Mouse (Mus musculus) brain, adult 2 months (tissue): Measurements from ENCODE around the gene Nedd8.
A peak's percentile ranks its signal among the peaks of the same experiment; 100 is the strongest.

Experiments used
- DNase-seq: peaks from one replicate; pipeline ENCODE4 v3.0.0; 2011; ENCODE audit warnings: low read depth, low spot score

Nedd8 gene

DNA sequence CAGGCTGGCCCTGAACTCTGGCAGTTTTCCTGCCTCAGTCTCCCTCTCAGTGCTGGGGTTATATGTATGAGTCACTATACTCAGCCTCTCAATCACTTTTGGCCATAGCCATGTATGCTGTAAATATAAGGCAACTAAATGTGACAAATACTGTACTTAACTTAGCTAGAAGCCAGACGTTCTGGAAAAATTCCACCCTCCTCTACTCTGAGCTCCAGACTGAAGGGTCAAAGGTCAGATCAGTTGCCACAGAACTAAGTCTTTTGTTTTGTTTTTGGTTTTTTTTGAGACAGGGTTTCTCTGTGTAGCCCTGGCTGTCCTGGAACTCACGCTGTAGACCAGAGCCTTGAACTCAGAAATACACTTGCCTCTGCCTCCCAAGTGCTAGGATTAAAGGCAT, 56.0 kb downstream of the Nedd8 start:
- DNase-seq = no peak

DNA sequence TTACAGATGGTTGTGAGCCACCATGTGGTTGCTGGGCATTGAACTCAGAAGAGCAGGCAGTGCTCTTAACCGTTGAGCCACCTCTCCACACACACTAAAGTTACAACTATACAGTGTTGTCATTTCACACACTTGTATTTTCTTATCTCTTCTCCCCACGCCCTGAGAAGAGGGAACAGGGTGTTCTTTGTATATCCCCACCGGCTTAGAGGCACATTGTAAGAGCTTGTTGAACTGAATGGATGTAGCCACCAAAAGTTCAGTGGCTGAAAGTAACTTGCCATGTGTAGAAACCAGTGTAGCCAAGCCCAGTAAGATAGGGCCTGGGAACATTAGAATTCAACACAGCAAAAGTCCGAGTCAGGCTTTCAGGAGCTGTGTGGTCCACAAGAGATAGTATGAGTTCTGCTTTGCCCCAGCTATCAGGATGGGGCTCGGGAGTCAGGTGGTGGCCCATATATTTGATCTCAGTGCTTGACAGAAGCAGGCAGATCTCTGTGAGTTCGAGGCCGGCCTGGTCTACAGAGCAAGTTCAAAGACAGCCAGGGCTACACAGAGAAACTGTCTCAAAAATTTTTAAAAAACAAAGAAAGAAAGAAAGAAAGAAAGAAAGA, 57.3 kb downstream of the Nedd8 start:
- no peak for DNase-seq

DNA sequence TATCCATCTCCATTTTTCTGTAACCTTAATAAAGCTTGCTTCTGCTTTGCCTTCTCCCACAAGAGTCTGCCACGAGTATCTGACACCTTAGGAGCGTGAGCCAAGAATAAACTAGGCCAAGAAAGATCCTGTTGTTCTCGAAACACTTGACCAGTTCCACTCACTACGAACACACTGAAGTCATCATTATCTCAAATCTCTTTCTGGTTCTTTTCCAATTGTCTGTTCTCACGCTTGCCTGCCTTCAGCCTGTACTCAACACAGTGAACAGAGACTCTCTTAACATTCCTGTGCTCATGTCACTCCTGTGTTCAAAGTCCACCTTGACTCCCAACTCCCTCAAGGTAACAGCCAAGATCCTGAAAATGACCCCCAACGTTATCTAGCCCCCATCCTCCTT, 58.6 kb downstream of the Nedd8 start:
- DNase-seq = peak; percentile 20
